Mouse (Mus musculus) layer of hippocampus, postnatal 14 days (tissue): ENCODE measurements at regions not wholly inside any gene's neighbourhood (a gene's known extent, or its start where the extent isn't known, plus 50 kb on each side); places are given as distances from the start of the nearest gene placed in this dataset.

Source experiments
- DNase-seq, 2 experiments: peaks; one replicate each; pipeline ENCODE4 v3.0.0; 2021 to 2022; ENCODE audit warnings: low spot score in 2 of 2, mixed read lengths in 1 of 2

GRCm38 (mm10) chr14:101146746-101147145 lies 53.4 kb downstream of the Prr30 start:
- no peak for DNase-seq

GRCm38 (mm10) chr14:101137426-101137825 lies 62.7 kb downstream of the Prr30 start:
- DNase-seq: peak in 1 of 2 experiments; percentile 44
